ENCODE assay signal across 8 mouse cellular contexts in the genomic region with DNA sequence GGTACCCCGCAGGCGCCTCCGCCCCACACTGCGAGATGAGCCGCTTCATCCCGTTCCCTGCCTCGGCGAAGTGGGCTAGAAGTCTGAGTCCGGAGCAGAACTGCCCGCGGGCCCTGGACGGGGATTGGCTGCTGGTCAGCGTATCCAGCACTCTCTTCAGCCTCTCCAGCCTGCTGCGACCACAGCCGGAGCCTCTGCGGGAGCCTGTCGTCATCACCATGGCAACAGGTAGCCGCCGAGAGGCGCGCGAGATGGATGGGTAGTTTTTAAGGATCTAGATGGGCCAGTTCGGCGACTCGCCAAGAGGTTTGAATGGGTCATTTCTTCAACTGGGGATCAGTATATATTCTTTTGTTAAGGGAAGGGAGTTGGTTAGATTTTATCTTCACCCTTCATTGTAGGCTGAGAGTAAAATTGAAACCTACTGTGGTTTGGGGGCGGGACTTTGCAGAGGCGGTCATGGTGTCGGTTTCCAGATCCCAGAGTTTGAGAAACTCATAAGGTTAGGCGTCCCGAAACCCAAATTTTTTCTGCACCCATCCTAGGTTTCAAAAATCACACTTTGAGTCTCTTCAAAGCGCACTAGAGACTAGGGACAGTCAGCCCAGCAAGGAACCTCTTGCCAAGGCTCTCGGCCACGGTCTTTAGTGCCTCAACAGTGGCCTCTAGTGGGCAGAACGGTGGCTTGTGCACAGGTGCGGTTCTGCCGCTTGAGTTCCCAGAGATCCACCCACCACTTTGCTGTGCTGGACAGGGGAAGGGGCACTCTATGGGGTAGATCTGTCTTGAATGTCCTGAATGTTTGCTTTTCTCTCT. TPM values are rescaled to one million over a fixed set of nuclear protein-coding genes. Genes with fewer than 3 reads are reported as not detected.
DNase-seq lines count a peak whose midpoint lies in the region; ATAC-seq lines count a peak whose summit lies in the region.

No protein-coding gene starts in this region.

- no peaks in the 10 kb centered on the region for H3K9me3 ChIP-seq in hindbrain, embryonic 12.5 days (replicated peaks)
- 0 out of 2 replicates have a peak, but pooled peaks cover 5% of the 10 kb centered on the region for H3K9me3 ChIP-seq in megakaryocyte, embryonic 14.5 days

- H3K36me3 ChIP-seq in hindbrain, embryonic 12.5 days = peaks cover 10% of the 10 kb centered on the region; the same call in 1 of the 2 replicates
- peaks cover 65% of the 10 kb centered on the region for H3K36me3 ChIP-seq in megakaryocyte, embryonic 14.5 days (replicated peaks; ENCODE audit: low read length)

- H3K27ac ChIP-seq in hindbrain, embryonic 12.5 days = peak overlapping the region; percentile 64

- peak overlapping the region; percentile 83 for H3K4me2 ChIP-seq in hindbrain, embryonic 12.5 days (replicated peaks)

- H3K4me3 ChIP-seq in hindbrain, embryonic 12.5 days = peak overlapping the region; percentile 47
- H3K4me3 ChIP-seq in megakaryocyte, embryonic 14.5 days (replicated peaks) = peak overlapping the region; percentile 93

- under 1% methylated on average over 36 of the region's 36 CpGs for WGBS in hindbrain, embryonic 12.5 days

- H3K4me1 ChIP-seq in hindbrain, embryonic 12.5 days = peaks cover 38% of the 10 kb centered on the region
- peaks cover 65% of the 10 kb centered on the region for H3K4me1 ChIP-seq in megakaryocyte, embryonic 14.5 days

- 0 out of 2 replicates have a peak, but pooled peaks cover 9% of the 10 kb centered on the region for H3K27me3 ChIP-seq in hindbrain, embryonic 12.5 days
- no peaks in the 10 kb centered on the region for H3K27me3 ChIP-seq in megakaryocyte, embryonic 14.5 days (replicated peaks)

- ATAC-seq in hindbrain, embryonic 12.5 days (ENCODE audit: low FRiP score) = peak; percentile 47

- DNase-seq in R1 (ENCODE audit: low read depth, low spot score) = peak; percentile 90
- DNase-seq in cerebellum, postnatal 10 days = peak; percentile 95 to 97
- peak; percentile 66 to 74 for DNase-seq in frontal cortex, postnatal 10 days (ENCODE audit: low spot score in 2 of 2)
- peak; percentile 67 to 72 for DNase-seq in left cerebral cortex, adult 8-10 months (ENCODE audit: low spot score in 2 of 2)
- DNase-seq in right cerebral cortex, postnatal 14 days = peak; percentile 80
- peak; percentile 84 for DNase-seq in yolk sac, embryonic 10.5 days (ENCODE audit: low spot score)

- H3K9ac ChIP-seq in hindbrain, embryonic 12.5 days = peak overlapping the region; percentile 66

RNA-seq across cellular contexts. Expression of a gene that starts 4.8 kb away (rescaled TPM):
- polyA plus RNA-seq in hindbrain, embryonic 12.5 days (2016; fragmentation: Nextera tagmentation; extraction: Ambion mirVana) = 21.7 and 25.5 TPM in 2 replicates
- total RNA-seq in left cerebral cortex, adult 8-10 months (2022) = 10 to 100 TPM; 36.8 to 44.6 (median 41.3) TPM
- 45.3 and 51.7 TPM in 2 replicates for polyA plus RNA-seq in megakaryocyte, embryonic 14.5 days (2012; ENCODE audit: insufficient read depth, low replicate concordance)

RNA-seq across cellular contexts. Expression of a gene that starts 4.8 kb away (rescaled TPM):
- 23.9 and 27.6 TPM in 2 replicates for polyA plus RNA-seq in hindbrain, embryonic 12.5 days (2016; fragmentation: Nextera tagmentation; extraction: Ambion mirVana)
- 10 to 100 TPM; 53.0 to 74.3 (median 56.5) TPM for total RNA-seq in left cerebral cortex, adult 8-10 months (2022)
- polyA plus RNA-seq in megakaryocyte, embryonic 14.5 days (2012; ENCODE audit: insufficient read depth, low replicate concordance) = 362 and 606 TPM in 2 replicates

RNA-seq across cellular contexts. Expression of a gene that starts 8.9 kb away (rescaled TPM):
- 63.1 and 64.1 TPM in 2 replicates for polyA plus RNA-seq in hindbrain, embryonic 12.5 days (2016; fragmentation: Nextera tagmentation; extraction: Ambion mirVana)
- total RNA-seq in left cerebral cortex, adult 8-10 months (2022) = 10 to 100 TPM; 48.9 to 73.4 (median 60.6) TPM
- polyA plus RNA-seq in megakaryocyte, embryonic 14.5 days (2012; ENCODE audit: insufficient read depth, low replicate concordance) = 90.4 and 221 TPM in 2 replicates

RNA-seq across cellular contexts. Expression of a gene that starts 11.3 kb away (rescaled TPM):
- 55.5 and 61.2 TPM in 2 replicates for polyA plus RNA-seq in hindbrain, embryonic 12.5 days (2016; fragmentation: Nextera tagmentation; extraction: Ambion mirVana)
- 10 to 100 TPM; 24.0 to 31.9 (median 27.1) TPM for total RNA-seq in left cerebral cortex, adult 8-10 months (2022)
- polyA plus RNA-seq in megakaryocyte, embryonic 14.5 days (2012; ENCODE audit: insufficient read depth, low replicate concordance) = 11.0 and 20.0 TPM in 2 replicates

RNA-seq across cellular contexts. Expression of a gene that starts 15.6 kb away (rescaled TPM):
- 0.30 TPM in 1 of 2 replicates, not detected in the other for polyA plus RNA-seq in hindbrain, embryonic 12.5 days (2016; fragmentation: Nextera tagmentation; extraction: Ambion mirVana)
- total RNA-seq in left cerebral cortex, adult 8-10 months (2022) = 1 to 10 TPM in 2 of 4 experiments, not detected in 2; 1.3 to 1.6 TPM
- not detected in 2 replicates for polyA plus RNA-seq in megakaryocyte, embryonic 14.5 days (2012; ENCODE audit: insufficient read depth, low replicate concordance)

Comparison
In these comparisons a context has a peak if more than half of its experiments do, and no peak if none do; other contexts are left out.
1. Peak in every context shown above with its lines: DNase-seq, ATAC-seq, H3K4me3 ChIP-seq and H3K27ac ChIP-seq.
2. RNA of a gene that starts 4.8 kb away (polyA plus RNA-seq): 362 to 606 TPM in megakaryocyte, embryonic 14.5 days; 23.9 to 27.6 TPM in hindbrain, embryonic 12.5 days; every median in the first group is over 10 times any median in the second.